In the genomic region with DNA sequence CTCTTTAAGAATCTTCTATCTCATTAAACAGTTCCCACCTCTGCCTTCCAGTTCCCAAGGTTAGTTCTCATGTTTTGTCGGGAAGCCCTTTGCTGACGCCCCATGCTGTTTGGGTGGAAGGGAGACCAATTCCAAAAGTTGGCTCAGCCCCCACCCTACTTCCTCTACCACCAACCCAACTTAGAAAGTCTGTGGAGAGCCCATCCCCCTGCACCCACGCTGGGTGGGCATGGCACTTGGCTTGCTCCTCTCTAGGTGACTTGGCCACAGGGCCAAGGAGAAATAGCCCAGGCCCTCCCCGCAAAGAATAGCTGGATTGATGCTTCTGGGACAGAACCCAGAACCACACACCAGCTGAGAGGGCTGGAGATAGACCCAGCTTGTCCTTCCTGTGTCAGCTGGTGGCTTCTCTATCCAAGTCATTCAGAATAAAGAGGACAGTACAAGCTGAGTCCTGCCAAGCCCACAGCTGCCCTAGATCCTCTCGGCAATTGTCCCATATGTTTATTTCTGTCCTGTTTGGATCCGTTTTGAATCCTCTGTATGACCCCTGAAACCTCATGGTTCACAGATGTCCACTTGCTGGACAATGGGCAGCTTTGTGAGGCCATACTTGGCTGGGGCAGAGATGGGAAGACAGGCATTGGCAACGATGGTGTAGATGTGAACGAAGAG, we compare ENCODE assay signal across 10 mouse cellular contexts. TPM values are rescaled to one million over a fixed set of nuclear protein-coding genes. Genes with fewer than 3 reads are reported as not detected.
DNase-seq lines count a peak whose midpoint lies in the region; ATAC-seq and TF ChIP-seq lines count a peak whose summit lies in the region.
"Had no signal": no experiment of that assay in that cellular context is flagged by ENCODE, and none has a peak within 500 bp of the region (broad histone marks: within the 10 kb centered on the region; RNA-seq: fewer than 3 reads in every experiment).

No protein-coding gene starts in this region.

- H3K9me3 ChIP-seq in heart, embryonic 12.5 days (replicated peaks) = no peaks in the 10 kb centered on the region
- H3K9me3 ChIP-seq in midbrain, postnatal 0 days (ENCODE audit: low read length) = no peaks in the 10 kb centered on the region
- no peaks in the 10 kb centered on the region for H3K9me3 ChIP-seq in midbrain, embryonic 14.5 days (ENCODE audit: control insufficient read depth, low read length)
- H3K9me3 ChIP-seq: hindbrain, embryonic 12.5 days had no signal

- no peak for ATAC-seq in heart, embryonic 12.5 days (ENCODE audit: insufficient number of reproducible peaks, low FRiP score)
- no peak; the same call in 1 of the 2 replicates for ATAC-seq in midbrain, postnatal 0 days (ENCODE audit: low FRiP score)
- no peak for ATAC-seq in midbrain, embryonic 14.5 days (ENCODE audit: low FRiP score, low TSS enrichment)

- H3K4me2 ChIP-seq in heart, embryonic 12.5 days = no peak overlapping the region
- H3K4me2 ChIP-seq in midbrain, postnatal 0 days (ENCODE audit: low read depth, low read length, poor library complexity, severe bottlenecking) = no peak overlapping the region
- no peak overlapping the region for H3K4me2 ChIP-seq in midbrain, embryonic 14.5 days (ENCODE audit: low read length)
- H3K4me2 ChIP-seq: hindbrain, embryonic 12.5 days had no signal

- 67% methylated on average over 8 of the region's 8 CpGs for WGBS in heart, embryonic 12.5 days
- 82% methylated on average over 8 of the region's 8 CpGs for WGBS in midbrain, postnatal 0 days
- 75% methylated on average over 8 of the region's 8 CpGs for WGBS in midbrain, embryonic 14.5 days
- WGBS in macrophage (ENCODE audit: missing documents) = 75% methylated on average over 8 of the region's 8 CpGs

- peaks cover 64% of the 10 kb centered on the region for H3K79me2 ChIP-seq in macrophage (ENCODE audit: inconsistent target)

- H3K4me3 ChIP-seq in heart, embryonic 12.5 days = no peak overlapping the region
- no peak overlapping the region for H3K4me3 ChIP-seq in midbrain, postnatal 0 days (ENCODE audit: low read depth, low read length)
- H3K4me3 ChIP-seq in midbrain, embryonic 14.5 days (replicated peaks; ENCODE audit: low read depth, low read length) = no peak overlapping the region
- H3K4me3 ChIP-seq in layer of hippocampus, adult 2 months = peak overlapping the region; percentile 63
- peak overlapping the region; percentile 73; the same call in 1 of the 2 replicates for H3K4me3 ChIP-seq in macrophage (ENCODE audit: inconsistent target)
- H3K4me3 ChIP-seq: hindbrain, embryonic 12.5 days had no signal

- DNase-seq in heart, adult 11 months = peak; percentile 94
- DNase-seq in midbrain, postnatal 0 days (ENCODE audit: low spot score) = peak; percentile 39
- DNase-seq in midbrain, embryonic 14.5 days = no peak
- peak in 1 of 2 experiments; percentile 50 for DNase-seq in layer of hippocampus, adult 2 months (ENCODE audit: low spot score in 2 of 2)
- no peak for DNase-seq in spleen, postnatal 10 days (ENCODE audit: low spot score in 2 of 2)
- no peak for DNase-seq in frontal cortex, postnatal 14 days (ENCODE audit: low spot score in 2 of 2)

- no peaks in the 10 kb centered on the region for H3K36me3 ChIP-seq in heart, embryonic 12.5 days
- no peaks in the 10 kb centered on the region for H3K36me3 ChIP-seq in midbrain, postnatal 0 days (ENCODE audit: insufficient read depth, low read length)
- H3K36me3 ChIP-seq in midbrain, embryonic 14.5 days (ENCODE audit: control insufficient read depth, insufficient read depth, low read length) = no peaks in the 10 kb centered on the region
- H3K36me3 ChIP-seq in macrophage (ENCODE audit: inconsistent target) = no peaks in the 10 kb centered on the region
- H3K36me3 ChIP-seq: hindbrain, embryonic 12.5 days had no signal

- peaks cover 11% of the 10 kb centered on the region for H3K4me1 ChIP-seq in heart, embryonic 12.5 days (replicated peaks)
- no peaks in the 10 kb centered on the region for H3K4me1 ChIP-seq in midbrain, postnatal 0 days (ENCODE audit: insufficient read depth, low read length)
- H3K4me1 ChIP-seq in midbrain, embryonic 14.5 days (ENCODE audit: control insufficient read depth, insufficient read depth, low read length) = no peaks in the 10 kb centered on the region
- H3K4me1 ChIP-seq: hindbrain, embryonic 12.5 days had no signal

- H3K27me3 ChIP-seq in heart, embryonic 12.5 days (replicated peaks) = peaks cover 73% of the 10 kb centered on the region
- 0 out of 2 replicates have a peak, but pooled peaks cover 10% of the 10 kb centered on the region for H3K27me3 ChIP-seq in midbrain, postnatal 0 days (ENCODE audit: insufficient read depth, low read length)
- H3K27me3 ChIP-seq in midbrain, embryonic 14.5 days (ENCODE audit: control insufficient read depth, insufficient read depth, low read length) = no peaks in the 10 kb centered on the region

- H3K27ac ChIP-seq in heart, embryonic 12.5 days (ENCODE audit: poor library complexity, severe bottlenecking) = no peak overlapping the region
- H3K27ac ChIP-seq in midbrain, postnatal 0 days (ENCODE audit: low read depth, low read length) = no peak overlapping the region
- H3K27ac ChIP-seq in midbrain, embryonic 14.5 days (replicated peaks; ENCODE audit: low read depth, low read length) = no peak overlapping the region
- H3K27ac ChIP-seq in layer of hippocampus, adult 2 months = peak overlapping the region; percentile 82
- 0 out of 2 replicates have a peak overlapping the region, but pooled peaks have one; percentile 94 for H3K27ac ChIP-seq in macrophage
- H3K27ac ChIP-seq: hindbrain, embryonic 12.5 days had no signal

- H3K9ac ChIP-seq in heart, embryonic 12.5 days = no peak overlapping the region
- H3K9ac ChIP-seq in midbrain, postnatal 0 days (replicated peaks; ENCODE audit: low read length, poor library complexity, severe bottlenecking) = no peak overlapping the region
- no peak overlapping the region for H3K9ac ChIP-seq in midbrain, embryonic 14.5 days (replicated peaks; ENCODE audit: low read length)
- H3K9ac ChIP-seq: hindbrain, embryonic 12.5 days had no signal

- TF ChIP-seq CTCF in midbrain, postnatal 0 days (IDR thresholded peaks at IDR 0.05) = no peak
- TF ChIP-seq CTCF in layer of hippocampus, adult 2 months (conservative IDR thresholded peaks at IDR 0.05) = no peak

RNA-seq across cellular contexts. Expression of a gene that starts 1.6 kb away (rescaled TPM):
- polyA plus RNA-seq in heart, embryonic 12.5 days (2016; fragmentation: Nextera tagmentation; extraction: Ambion mirVana) = 0.42 and 0.52 TPM in 2 replicates
- total RNA-seq in midbrain, postnatal 0 days (2014; rRNA removed) = 0.44 and 1.1 TPM in 2 replicates
- 1.3 and 1.5 TPM in 2 replicates for polyA plus RNA-seq in midbrain, postnatal 0 days (2015; fragmentation: Nextera tagmentation; extraction: Ambion mirVana)
- polyA plus RNA-seq in midbrain, embryonic 14.5 days (2014; fragmentation: Nextera tagmentation; extraction: Ambion mirVana) = 0.30 and 0.33 TPM in 2 replicates
- 100 to 1,000 TPM; 113 to 119 TPM for total RNA-seq in layer of hippocampus, adult 2 months (2021)
- 10 to 100 TPM in 18 of 26 experiments, 1 to 10 TPM in 8; 1.8 to 41.4 (median 18.9) TPM for total RNA-seq in macrophage (2018; cell fraction: chromatin; rRNA removed)
- total RNA-seq in macrophage (2018; cell fraction: cytosol; rRNA removed) = 10 to 100 TPM in 12 of 26 experiments, 1 to 10 TPM in 14; 2.5 to 20.8 (median 8.3) TPM
- total RNA-seq in macrophage (2018; cell fraction: nucleus; rRNA removed) = 10 to 100 TPM in 20 of 26 experiments, 1 to 10 TPM in 6; 3.7 to 37.4 (median 18.9) TPM
- 3.6 to 11.3 TPM (median 8.4 TPM) in 3 replicates for polyA plus RNA-seq in macrophage (2018)

RNA-seq across cellular contexts. Expression of a gene that starts 8.6 kb away (rescaled TPM):
- 105 and 106 TPM in 2 replicates for polyA plus RNA-seq in heart, embryonic 12.5 days (2016; fragmentation: Nextera tagmentation; extraction: Ambion mirVana)
- 55.7 and 55.9 TPM in 2 replicates for total RNA-seq in midbrain, postnatal 0 days (2014; rRNA removed)
- polyA plus RNA-seq in midbrain, postnatal 0 days (2015; fragmentation: Nextera tagmentation; extraction: Ambion mirVana) = 32.8 and 35.0 TPM in 2 replicates
- polyA plus RNA-seq in midbrain, embryonic 14.5 days (2014; fragmentation: Nextera tagmentation; extraction: Ambion mirVana) = 37.5 and 51.8 TPM in 2 replicates
- total RNA-seq in layer of hippocampus, adult 2 months (2021) = 10 to 100 TPM; 66.2 to 66.8 TPM
- total RNA-seq in macrophage (2018; cell fraction: chromatin; rRNA removed) = 100 to 1,000 TPM in 1 of 26 experiments, 10 to 100 TPM in 25; 44.6 to 104 (median 68.5) TPM
- total RNA-seq in macrophage (2018; cell fraction: cytosol; rRNA removed) = 100 to 1,000 TPM in 3 of 26 experiments, 10 to 100 TPM in 23; 57.6 to 104 (median 72.7) TPM
- 100 to 1,000 TPM in 3 of 26 experiments, 10 to 100 TPM in 23; 60.7 to 127 (median 75.4) TPM for total RNA-seq in macrophage (2018; cell fraction: nucleus; rRNA removed)
- polyA plus RNA-seq in macrophage (2018) = 69.2 to 91.5 TPM (median 78.4 TPM) in 3 replicates

RNA-seq across cellular contexts. Expression of a gene that starts 26.8 kb away (rescaled TPM):
- polyA plus RNA-seq in heart, embryonic 12.5 days (2016; fragmentation: Nextera tagmentation; extraction: Ambion mirVana) = not detected in 2 replicates
- total RNA-seq in midbrain, postnatal 0 days (2014; rRNA removed) = not detected in 2 replicates
- 0.04 TPM in 1 of 2 replicates, not detected in the other for polyA plus RNA-seq in midbrain, postnatal 0 days (2015; fragmentation: Nextera tagmentation; extraction: Ambion mirVana)
- polyA plus RNA-seq in midbrain, embryonic 14.5 days (2014; fragmentation: Nextera tagmentation; extraction: Ambion mirVana) = not detected in 2 replicates
- total RNA-seq in layer of hippocampus, adult 2 months (2021) = under 1 TPM in 1 of 2 experiments, not detected in 1; 0.15 TPM
- total RNA-seq in macrophage (2018; cell fraction: chromatin; rRNA removed) = not detected
- not detected for total RNA-seq in macrophage (2018; cell fraction: cytosol; rRNA removed)
- not detected for total RNA-seq in macrophage (2018; cell fraction: nucleus; rRNA removed)
- polyA plus RNA-seq in macrophage (2018) = not detected in 3 replicates
- polyA plus RNA-seq: hindbrain, embryonic 12.5 days had no signal

RNA-seq across cellular contexts. Expression of a gene that starts 41.5 kb away (rescaled TPM):
- 14.7 and 15.2 TPM in 2 replicates for polyA plus RNA-seq in heart, embryonic 12.5 days (2016; fragmentation: Nextera tagmentation; extraction: Ambion mirVana)
- total RNA-seq in midbrain, postnatal 0 days (2014; rRNA removed) = 6.6 and 7.2 TPM in 2 replicates
- polyA plus RNA-seq in midbrain, postnatal 0 days (2015; fragmentation: Nextera tagmentation; extraction: Ambion mirVana) = 3.5 and 3.6 TPM in 2 replicates
- 9.9 and 12.1 TPM in 2 replicates for polyA plus RNA-seq in midbrain, embryonic 14.5 days (2014; fragmentation: Nextera tagmentation; extraction: Ambion mirVana)
- total RNA-seq in layer of hippocampus, adult 2 months (2021) = 1 to 10 TPM; 1.2 to 1.8 TPM
- total RNA-seq in macrophage (2018; cell fraction: chromatin; rRNA removed) = 1 to 10 TPM in 3 of 26 experiments, under 1 TPM in 3, not detected in 20; 0.49 to 2.3 (median 0.97) TPM
- total RNA-seq in macrophage (2018; cell fraction: cytosol; rRNA removed) = under 1 TPM in 18 of 26 experiments, not detected in 8; 0.07 to 0.71 (median 0.22) TPM
- total RNA-seq in macrophage (2018; cell fraction: nucleus; rRNA removed) = 1 to 10 TPM in 3 of 26 experiments, under 1 TPM in 3, not detected in 20; 0.39 to 2.2 (median 1.0) TPM
- 0.43 to 1.1 TPM in 2 of 3 replicates, not detected in the other for polyA plus RNA-seq in macrophage (2018)

RNA-seq across cellular contexts. Expression of a gene that starts 43.9 kb away (rescaled TPM):
- not detected in 2 replicates for polyA plus RNA-seq in heart, embryonic 12.5 days (2016; fragmentation: Nextera tagmentation; extraction: Ambion mirVana)
- 0.71 TPM in 1 of 2 replicates, not detected in the other for total RNA-seq in midbrain, postnatal 0 days (2014; rRNA removed)
- 1.5 and 1.6 TPM in 2 replicates for polyA plus RNA-seq in midbrain, postnatal 0 days (2015; fragmentation: Nextera tagmentation; extraction: Ambion mirVana)
- 0.59 TPM in 1 of 2 replicates, not detected in the other for polyA plus RNA-seq in midbrain, embryonic 14.5 days (2014; fragmentation: Nextera tagmentation; extraction: Ambion mirVana)
- not detected for total RNA-seq in layer of hippocampus, adult 2 months (2021)
- not detected for total RNA-seq in macrophage (2018; cell fraction: chromatin; rRNA removed)
- total RNA-seq in macrophage (2018; cell fraction: cytosol; rRNA removed) = not detected
- not detected for total RNA-seq in macrophage (2018; cell fraction: nucleus; rRNA removed)
- polyA plus RNA-seq in macrophage (2018) = not detected in 3 replicates
- polyA plus RNA-seq: hindbrain, embryonic 12.5 days; kidney, embryonic 14.5 days had no signal

Comparison
In these comparisons a context has a peak if more than half of its experiments do, and no peak if none do; other contexts are left out.
1. DNase-seq: peak in heart, adult 11 months (single experiment) and midbrain, postnatal 0 days (single experiment); none in midbrain, embryonic 14.5 days (single experiment), spleen, postnatal 10 days (0 of 2) and frontal cortex, postnatal 14 days (0 of 2).
2. H3K27ac ChIP-seq: peak in layer of hippocampus, adult 2 months (single experiment) and macrophage (single experiment); none in heart, embryonic 12.5 days (single experiment), midbrain, postnatal 0 days (single experiment) and midbrain, embryonic 14.5 days (single experiment).
3. H3K4me3 ChIP-seq: peak in layer of hippocampus, adult 2 months (single experiment) and macrophage (single experiment); none in heart, embryonic 12.5 days (single experiment), midbrain, postnatal 0 days (single experiment) and midbrain, embryonic 14.5 days (single experiment).